Mouse (Mus musculus) mouse embryonic stem cell (cell line): ENCODE results near the gene Abcc9.
"Not testable (repeated sequence)": the region's sequence is repeated elsewhere in the genome, so short reads cannot be mapped to it uniquely, and the experiment has no call there.

ENCODE experiments used
- in situ Hi-C, 2 experiments: fragments of 300-500 bp; cut with MboI; formaldehyde crosslinking; loops; 1 replicate in 1 of 2; 3 replicates in 1 of 2; pipeline ENCODE4 v1.14.3; 2019 to 2020; ENCODE audit warnings: low sequenced_read_pairs in 2 of 2, low pct_unique_long_range_greater_than_20kb in 1 of 2, mixed read lengths in 1 of 2; ENCODE audit not compliant: unreplicated experiment in 1 of 2

The Abcc9 gene

DNA sequence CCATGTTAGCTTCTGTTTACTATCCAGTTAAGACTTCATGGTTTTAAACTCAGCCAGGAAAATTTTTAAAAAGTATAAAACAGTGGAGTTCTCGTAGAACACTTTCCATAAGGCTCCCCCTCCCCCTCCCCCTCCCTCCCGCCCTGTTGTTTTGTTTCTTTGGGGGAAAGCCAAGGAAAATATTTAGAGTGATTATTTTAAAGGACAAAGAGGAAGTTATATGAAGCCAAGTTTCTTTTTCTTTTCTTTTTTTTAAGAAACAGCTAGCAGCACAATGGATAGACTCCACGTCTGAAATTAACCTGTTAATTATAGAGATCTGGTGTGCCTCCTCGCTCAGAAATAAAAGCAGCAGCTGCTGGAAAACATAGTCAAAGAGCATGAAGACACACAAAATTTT is 9.0 kb upstream of the Abcc9 start:
- in situ Hi-C loops, result no loop called here

- in situ Hi-C loops, result no loop called here
These were observed 8.6 kb upstream of the Abcc9 start for GRCm38 (mm10) chr6:142710690-142711089.

DNA sequence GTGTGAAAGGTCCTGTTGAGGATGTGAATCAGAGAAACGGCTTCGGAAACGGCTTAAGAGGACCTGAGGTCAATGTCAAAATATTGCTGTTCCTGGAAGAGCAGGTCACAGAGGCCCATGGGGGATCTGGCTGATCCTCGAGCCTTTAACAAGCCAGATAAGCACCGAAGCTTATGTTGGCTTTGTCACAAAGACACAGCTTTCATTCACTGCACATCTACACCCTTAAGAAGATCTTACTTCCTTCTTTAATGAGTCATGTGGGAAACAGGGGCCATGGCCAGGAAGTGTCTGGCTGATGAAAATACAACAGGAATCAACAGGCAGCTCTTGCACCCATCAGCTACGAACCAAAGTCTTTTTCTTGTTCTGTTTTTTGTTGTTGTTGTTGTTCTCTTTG is 6.3 kb upstream of the Abcc9 start:
- in situ Hi-C loops, result no loop called here

- in situ Hi-C loops, result no loop called here
These were observed 4.6 kb upstream of the Abcc9 start for GRCm38 (mm10) chr6:142706688-142707087.

- in situ Hi-C loops, result no loop called here
These were observed 1.4 kb upstream of the Abcc9 start for GRCm38 (mm10) chr6:142703441-142703930.

DNA sequence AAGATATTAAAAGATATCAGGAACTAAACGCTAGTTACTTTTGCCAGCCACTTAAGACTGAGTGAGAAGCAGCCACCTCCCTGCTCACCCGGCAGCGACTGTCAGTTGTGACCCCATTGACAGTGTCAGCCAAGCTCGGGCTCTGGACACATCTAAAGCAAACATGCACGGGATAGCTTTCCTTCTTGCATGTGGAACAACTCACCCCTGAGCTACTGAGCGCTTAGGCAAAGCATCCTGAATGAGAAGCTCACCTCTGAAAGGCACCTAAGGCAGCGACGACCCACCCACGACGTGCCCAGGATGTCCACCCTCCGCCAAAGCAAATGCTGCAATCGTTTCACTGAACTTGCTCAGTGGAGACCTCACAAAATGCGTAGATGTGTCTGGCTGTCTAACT is 954 bp downstream of the Abcc9 start:
- in situ Hi-C loops, result no loop called here

DNA sequence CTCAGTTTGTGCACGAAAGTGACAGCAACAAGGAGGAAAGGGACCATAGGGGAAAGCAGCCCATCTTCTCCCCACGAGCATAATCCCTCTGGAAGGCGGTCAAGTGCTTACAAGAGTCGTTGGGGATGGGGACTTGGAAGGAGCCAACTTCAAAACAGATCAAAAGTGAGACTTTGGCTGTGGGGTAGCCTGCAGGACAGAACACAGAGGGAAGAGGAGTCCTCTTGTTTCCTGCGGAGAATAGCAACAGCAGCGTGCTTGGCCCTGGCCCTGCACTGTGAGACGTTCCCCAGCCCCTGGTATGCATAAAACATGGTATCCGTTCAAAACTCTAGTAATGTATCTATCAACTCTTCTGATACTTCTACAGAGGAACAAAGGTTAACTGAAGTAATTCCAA is 1.4 kb downstream of the Abcc9 start:
- in situ Hi-C loops, result no loop called here

- in situ Hi-C loops, result no loop called here
These were observed 10.0 kb downstream of the Abcc9 start for GRCm38 (mm10) chr6:142692085-142692484.

GRCm38 (mm10) chr6:142689673-142690072 is 12.4 kb downstream of the Abcc9 start:
- in situ Hi-C loops, result no loop called here

DNA sequence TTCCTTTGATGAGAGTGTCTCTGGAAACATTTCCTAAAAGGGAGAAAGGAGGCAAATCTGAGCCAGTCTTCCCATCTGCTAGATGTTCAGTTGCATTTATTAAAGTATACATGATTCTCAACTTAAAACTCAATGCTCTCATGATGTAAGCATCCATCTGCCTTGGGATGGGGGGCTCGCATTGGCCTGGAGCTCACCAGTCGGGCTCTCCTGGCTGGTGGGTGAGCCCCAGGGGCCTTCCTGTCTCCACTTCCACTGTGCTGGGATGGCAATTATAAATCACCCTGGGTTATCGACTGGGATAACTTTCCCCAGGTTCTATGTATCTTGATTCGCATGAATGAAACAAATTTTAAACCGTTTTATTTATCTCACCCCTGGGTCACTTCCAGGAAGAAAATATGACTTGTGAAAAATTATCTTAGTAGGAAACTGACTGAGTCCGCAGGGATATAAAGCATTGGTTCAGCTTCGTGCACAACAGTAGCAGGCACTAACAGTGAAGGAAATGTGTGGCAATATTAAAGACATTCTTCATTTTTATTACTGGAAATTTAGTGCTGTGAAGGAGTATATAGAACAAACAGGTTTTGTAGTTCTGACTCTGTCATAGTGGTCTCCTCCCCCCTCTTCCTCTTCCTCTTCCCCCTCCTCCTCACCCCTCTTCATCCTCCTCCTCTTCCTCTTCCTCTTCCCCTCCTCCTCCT is 19.0 kb downstream of the Abcc9 start:
- in situ Hi-C loops, result no loop called here

GRCm38 (mm10) chr6:142670021-142670420 is 32.1 kb downstream of the Abcc9 start:
- in situ Hi-C loops, result no loop called here

- in situ Hi-C loops, result no loop called here
These were observed 32.8 kb downstream of the Abcc9 start for GRCm38 (mm10) chr6:142669343-142669742.

DNA sequence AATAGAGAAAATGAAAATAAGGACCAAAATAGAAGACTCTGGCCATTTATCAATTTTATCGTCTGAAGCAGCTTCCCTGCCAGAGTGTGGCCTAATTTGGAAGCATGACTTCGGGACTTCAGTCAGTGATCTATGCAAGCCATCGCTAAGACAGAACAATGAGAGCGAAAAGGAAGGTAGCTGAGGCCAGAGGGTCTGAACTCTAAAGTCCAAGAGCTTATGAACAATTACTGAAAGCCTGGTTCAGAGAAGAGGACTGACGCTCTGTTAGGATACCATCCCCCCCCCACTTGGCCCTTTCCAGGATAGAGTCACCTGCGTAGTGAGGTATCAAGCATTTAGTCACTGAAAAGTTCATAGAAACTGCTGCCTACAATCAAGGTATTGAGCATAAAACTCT is 33.3 kb downstream of the Abcc9 start:
- in situ Hi-C loops, result no loop called here

DNA sequence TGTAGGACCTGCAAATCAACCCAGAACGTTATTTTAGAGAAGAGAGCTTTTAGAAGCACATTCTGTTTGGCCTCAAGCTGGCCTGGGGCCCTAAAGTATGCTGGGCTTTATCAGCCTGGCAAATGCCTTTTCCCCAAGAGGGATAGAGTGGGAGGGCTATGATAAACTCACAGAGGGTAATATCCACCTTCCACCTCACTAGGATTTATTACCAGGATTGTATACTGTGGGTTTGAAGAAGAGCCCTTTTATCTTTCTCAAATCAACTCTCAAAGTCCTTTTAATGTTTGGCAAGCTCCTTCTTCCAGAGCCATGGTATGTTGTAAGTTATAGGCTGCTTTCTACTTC is 33.7 kb downstream of the Abcc9 start:
- in situ Hi-C loops, result no loop called here

DNA sequence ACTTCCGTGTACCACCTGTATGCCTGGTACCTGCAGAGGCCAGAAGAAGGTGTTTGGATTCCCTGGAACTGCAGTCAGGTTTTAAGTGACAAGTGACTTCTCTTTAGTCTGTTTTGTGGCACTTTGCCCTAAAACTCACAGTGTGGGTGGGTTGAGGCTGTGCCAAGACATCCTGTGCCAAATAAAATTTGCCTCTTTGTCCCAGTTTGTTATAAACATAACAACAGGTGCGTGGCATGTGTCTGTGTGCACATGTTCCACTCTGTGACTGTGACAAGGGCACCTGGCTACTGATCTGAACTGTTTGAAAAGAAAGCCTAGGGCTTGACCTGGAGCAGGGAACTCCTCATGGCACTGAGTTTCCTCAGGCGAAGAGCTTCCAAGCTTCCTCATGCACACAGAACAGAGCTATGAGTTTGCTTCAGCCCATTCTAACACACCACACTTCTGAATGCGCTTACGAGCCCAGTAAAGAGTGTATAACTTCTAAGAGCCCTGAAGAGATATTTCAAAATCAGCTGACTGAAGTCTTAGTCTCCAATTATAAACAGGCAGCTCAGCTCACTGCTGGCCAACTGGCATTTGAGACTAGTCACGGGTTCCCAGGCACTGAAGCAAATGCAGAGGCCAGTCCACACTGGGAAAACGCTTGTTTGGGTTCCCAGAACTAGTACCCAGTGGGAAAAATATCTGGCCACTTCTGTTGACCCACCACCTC is 34.3 kb downstream of the Abcc9 start:
- in situ Hi-C loops, result no loop called here

GRCm38 (mm10) chr6:142662056-142662455 is 40.1 kb downstream of the Abcc9 start:
- in situ Hi-C loops, result not testable (repeated sequence)

DNA sequence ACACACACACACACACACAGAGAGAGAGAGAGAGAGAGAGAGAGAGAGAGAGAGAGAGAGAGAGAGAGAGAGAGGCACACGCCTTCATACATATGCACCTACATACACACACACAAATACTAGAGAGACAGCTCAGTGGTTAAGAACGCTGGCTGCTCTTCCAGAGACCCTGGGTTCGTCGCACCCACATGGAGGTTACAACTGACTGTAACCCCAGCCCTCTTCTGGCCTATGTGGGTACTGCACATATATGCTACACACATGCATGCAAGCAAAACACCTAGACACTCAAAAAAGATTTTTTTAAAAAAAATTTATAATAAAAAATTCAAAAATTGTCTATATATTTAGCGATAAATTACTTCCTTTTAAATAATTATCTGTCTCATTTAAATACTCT is 43.1 kb downstream of the Abcc9 start:
- in situ Hi-C loops, result no loop called here

DNA sequence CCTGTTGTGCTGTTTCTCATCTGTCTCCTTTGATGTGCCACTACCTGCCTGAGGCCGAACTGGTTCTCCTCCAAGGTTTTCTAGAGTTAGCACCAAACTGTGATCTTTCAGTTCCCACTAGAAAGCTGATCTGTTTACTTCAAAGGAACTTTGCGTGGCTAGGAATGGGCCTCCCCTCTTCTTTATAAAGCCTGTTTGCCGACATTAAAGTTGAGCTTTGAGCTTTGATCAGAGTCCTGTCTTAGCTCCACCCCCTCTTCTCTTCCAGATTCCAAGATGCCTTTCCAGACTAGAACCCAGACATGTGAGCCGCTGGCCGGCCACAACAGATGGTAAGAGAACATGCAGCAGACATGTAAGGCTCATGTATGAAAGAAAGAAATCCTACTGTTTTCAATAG is 47.6 kb downstream of the Abcc9 start:
- in situ Hi-C loops, result no loop called here

DNA sequence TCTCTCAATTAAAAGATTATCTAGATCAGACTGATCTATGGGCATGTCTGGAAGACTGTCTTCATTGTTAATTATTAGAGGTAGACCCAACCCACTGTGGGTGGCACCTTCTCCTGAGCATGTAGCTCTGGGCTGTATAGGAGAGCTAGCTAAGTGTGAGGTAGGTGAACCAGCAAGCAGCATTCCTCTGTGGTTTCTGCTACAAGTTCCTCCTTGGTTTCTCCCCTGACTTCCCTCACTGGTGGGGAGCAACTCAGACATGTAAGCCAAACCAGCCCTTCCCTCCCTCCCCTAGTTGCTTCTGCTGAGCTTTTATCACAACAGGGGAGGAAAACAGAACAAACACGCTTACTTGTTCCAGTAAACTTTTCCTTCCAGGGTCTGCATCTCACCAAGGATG is 49.9 kb downstream of the Abcc9 start:
- in situ Hi-C loops, result no loop called here

- in situ Hi-C loops, result no loop called here
These were observed 52.8 kb downstream of the Abcc9 start for GRCm38 (mm10) chr6:142649331-142649730.
